Mouse (Mus musculus): ENCODE measurements at regions not wholly inside any gene's neighbourhood (a gene's known extent, or its start where the extent isn't known, plus 50 kb on each side); places are given as distances from the start of the nearest gene placed in this dataset.

GRCm38 (mm10) chr11:26956153-26956552 lies 362.4 kb upstream of the Vrk2 start:
- no peak for ATAC-seq (ENCODE audit: extremely low read depth, insufficient number of reproducible peaks, low FRiP score, poor library complexity, severe bottlenecking)

GRCm38 (mm10) chr11:26931766-26932165 lies 338.0 kb upstream of the Vrk2 start:
- no peak for ATAC-seq (ENCODE audit: extremely low read depth, insufficient number of reproducible peaks, low FRiP score, poor library complexity, severe bottlenecking)

- ATAC-seq (ENCODE audit: extremely low read depth, insufficient number of reproducible peaks, low FRiP score, poor library complexity, severe bottlenecking): no peak
Observed at GRCm38 (mm10) chr11:26907099-26907498, 313.3 kb upstream of the Vrk2 start.

- ATAC-seq (ENCODE audit: extremely low read depth, insufficient number of reproducible peaks, low FRiP score, poor library complexity, severe bottlenecking): no peak
Observed at GRCm38 (mm10) chr11:26881635-26882034, 287.8 kb upstream of the Vrk2 start.
